Mouse (Mus musculus) MEL (cell line): ENCODE data around the gene Hcfc2.

Experiments used
- CTCF ChIP-seq, 3 experiments: IDR thresholded peaks in 2 of 3; conservative IDR thresholded peaks in 1 of 3; 2 replicates each; pipeline ENCODE4 v1.5.1; 2011 to 2012; ENCODE audit warnings: low read length in 3 of 3, low read depth in 2 of 3, mild to moderate bottlenecking in 2 of 3, improper control_type of control experiment in 1 of 3, inconsistent platforms in 1 of 3, mixed read lengths in 1 of 3, moderate library complexity in 1 of 3; ENCODE audit not compliant: control insufficient read depth in 1 of 3, insufficient read depth in 1 of 3, poor library complexity in 1 of 3, severe bottlenecking in 1 of 3
- EP300 ChIP-seq, 2 experiments: IDR thresholded peaks; 2 replicates each; pipeline ENCODE4 v1.6.1; 2011; ENCODE audit warnings: improper control_type of control experiment in 2 of 2, low read length in 2 of 2, low read depth in 1 of 2, mild to moderate bottlenecking in 1 of 2
- TAL1 ChIP-seq: IDR thresholded peaks from 2 replicates; pipeline ENCODE4 v1.6.1; 2012; ENCODE audit warnings: mild to moderate bottlenecking, inconsistent platforms, low read length, moderate library complexity, mixed read lengths
- TBP ChIP-seq: IDR thresholded peaks from 2 replicates; pipeline ENCODE4 v1.8.0; 2011; ENCODE audit warnings: low read depth, low read length, improper control_type of control experiment

GRCm38 (mm10) chr10:82771595-82772170 lies 75.7 kb downstream of the Hcfc2 start:
- no peak for TF ChIP-seq CTCF (IDR thresholded peaks at IDR 0.05 in 2 of 3, conservative IDR thresholded peaks at IDR 0.05 in 1 of 3; ENCODE audit: control insufficient read depth in 1 of 3, insufficient read depth in 1 of 3, low read depth in 2 of 3, low read length in 3 of 3, poor library complexity in 1 of 3, severe bottlenecking in 1 of 3)
- TF ChIP-seq TAL1, result no peak
- TF ChIP-seq EP300 (IDR thresholded peaks at IDR 0.05; ENCODE audit: low read depth in 1 of 2, low read length in 2 of 2), result no peak
- TF ChIP-seq TBP, result no peak
